Mouse (Mus musculus): Measurements from ENCODE around the gene Gm49387. TPM values are rescaled to one million over a fixed set of nuclear protein-coding genes. Genes with fewer than 3 reads are reported as not detected.

The Gm49387 gene
- polyA plus RNA-seq, 1 experiment = not detected

DNA sequence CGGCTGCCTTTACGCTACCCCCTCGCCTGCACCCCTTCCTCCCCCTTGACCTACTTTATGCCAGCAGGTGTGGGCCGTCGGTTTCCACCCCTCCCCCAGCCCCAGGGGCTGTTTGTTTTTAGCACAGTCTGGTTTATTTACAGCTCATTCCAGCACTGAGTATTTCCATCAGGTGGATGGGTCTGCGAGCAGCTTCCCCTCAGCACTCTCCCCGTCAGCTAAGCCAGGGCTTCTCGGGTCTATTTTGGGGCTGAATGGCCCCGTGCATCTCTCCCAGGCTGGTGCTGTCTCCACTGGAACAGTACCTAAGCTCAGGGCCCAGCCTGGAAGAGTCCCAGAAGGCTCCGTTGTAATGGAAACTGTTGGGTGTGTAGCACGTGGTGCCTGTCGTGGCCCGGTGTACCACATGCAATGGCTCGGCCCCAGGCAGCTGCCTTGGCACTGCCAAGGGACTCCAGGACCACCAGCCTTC is 84.7 kb downstream of the Gm49387 start:
- no peak overlapping the region for H3K27ac ChIP-seq (ENCODE audit: insufficient read depth, low read depth, low read length)
- TF ChIP-seq POLR2A (IDR thresholded peaks at IDR 0.05; ENCODE audit: borderline replicate concordance, low read depth, low read length) = no peak
- TF ChIP-seq CTCF (IDR thresholded peaks at IDR 0.05; ENCODE audit: low read depth, low read length) = no peak
- no peak overlapping the region for H3K4me3 ChIP-seq (ENCODE audit: insufficient read depth, low read length)
- H3K4me1 ChIP-seq (ENCODE audit: control insufficient read depth, insufficient read depth, low read length) = no peaks in the 10 kb centered on the region

DNA sequence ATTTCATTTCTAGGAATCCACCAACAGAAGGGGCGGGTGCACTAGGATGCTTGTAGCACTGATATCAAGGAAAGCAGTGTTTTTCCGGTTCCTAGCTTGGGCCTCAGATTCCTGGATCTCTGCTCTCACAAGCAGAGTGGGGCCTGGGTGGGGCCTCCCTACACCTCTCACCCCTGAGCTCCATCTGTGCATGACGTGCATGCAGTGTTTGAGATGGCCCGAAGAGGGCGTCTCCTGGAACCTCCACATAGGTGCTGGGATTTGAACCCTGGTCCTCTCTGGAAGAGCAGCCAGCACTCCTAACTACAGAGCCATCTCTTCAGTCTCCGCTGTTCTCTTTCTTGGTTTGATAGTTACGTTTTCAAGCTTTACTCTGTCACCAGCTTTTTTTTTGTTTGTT is 85.7 kb downstream of the Gm49387 start:
- H3K4me1 ChIP-seq (ENCODE audit: control insufficient read depth, insufficient read depth, low read length) = 0 out of 2 replicates have a peak, but pooled peaks cover 3% of the 10 kb centered on the region
- H3K4me3 ChIP-seq (ENCODE audit: insufficient read depth, low read length) = no peak overlapping the region
- no peak for TF ChIP-seq POLR2A (IDR thresholded peaks at IDR 0.05; ENCODE audit: borderline replicate concordance, low read depth, low read length)
- no peak for TF ChIP-seq CTCF (IDR thresholded peaks at IDR 0.05; ENCODE audit: low read depth, low read length)
- no peak overlapping the region for H3K27ac ChIP-seq (ENCODE audit: insufficient read depth, low read depth, low read length)

DNA sequence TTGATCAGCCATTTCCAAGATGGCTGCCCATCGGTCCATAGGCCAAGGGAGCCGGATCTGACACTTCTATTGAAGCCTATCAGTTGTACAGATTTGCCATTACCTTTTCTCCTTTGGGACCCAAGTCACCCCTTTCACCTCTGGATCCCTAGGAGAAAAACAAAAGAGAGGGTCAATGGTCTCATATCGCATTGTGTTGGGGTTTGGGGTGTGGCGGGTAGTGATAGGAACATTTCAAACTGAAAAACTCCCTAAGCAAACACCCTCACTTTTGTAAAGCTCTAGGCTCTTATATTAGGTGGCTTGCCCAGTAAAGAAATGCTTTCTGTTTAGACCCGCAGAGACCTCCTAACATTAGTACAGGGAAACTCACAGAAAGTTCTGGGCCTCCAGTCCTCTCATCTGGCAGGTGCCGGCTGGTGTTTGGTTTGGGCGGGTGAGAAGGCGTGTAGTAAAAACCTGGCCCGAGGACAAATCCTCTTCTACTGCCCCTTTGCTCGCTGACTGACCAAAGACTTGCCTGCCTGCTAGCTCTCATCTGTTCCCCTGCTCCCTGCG is 96.7 kb downstream of the Gm49387 start:
- no peak for TF ChIP-seq CTCF (IDR thresholded peaks at IDR 0.05; ENCODE audit: low read depth, low read length)
- no peak for TF ChIP-seq POLR2A (IDR thresholded peaks at IDR 0.05; ENCODE audit: borderline replicate concordance, low read depth, low read length)
- Histone ChIP-seq H3K4me3 (ENCODE audit: insufficient read depth, low read length) (no peak overlapping the region), H3K4me1 (ENCODE audit: control insufficient read depth, insufficient read depth, low read length) (peaks cover 3% of the 10 kb centered on the region; the same call in 1 of the 2 replicates), H3K27ac (ENCODE audit: insufficient read depth, low read depth, low read length) (no peak overlapping the region)

DNA sequence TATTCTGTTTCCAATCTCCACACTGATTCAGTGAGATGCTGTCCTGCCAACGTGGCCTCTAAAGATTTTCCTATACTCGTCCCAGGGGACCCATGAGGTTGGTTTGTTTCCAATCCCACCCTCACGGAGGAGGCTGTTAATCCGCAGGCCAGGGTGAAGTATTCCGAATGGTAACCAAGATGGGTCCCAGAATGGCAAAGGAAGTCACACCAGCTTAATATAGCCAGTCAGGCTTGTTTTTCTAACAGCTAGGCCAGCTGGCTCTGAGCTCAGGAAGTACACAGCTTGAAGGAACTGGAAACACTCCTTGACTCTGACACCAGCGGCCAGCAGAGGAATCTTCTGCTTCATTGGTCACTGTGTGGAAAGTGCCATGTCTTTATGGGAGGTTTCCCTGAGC is 103.4 kb downstream of the Gm49387 start:
- H3K4me1 ChIP-seq (ENCODE audit: control insufficient read depth, insufficient read depth, low read length) = peaks cover 21% of the 10 kb centered on the region
- no peak for TF ChIP-seq POLR2A (IDR thresholded peaks at IDR 0.05; ENCODE audit: borderline replicate concordance, low read depth, low read length)
- no peak for TF ChIP-seq CTCF (IDR thresholded peaks at IDR 0.05; ENCODE audit: low read depth, low read length)
- no peak overlapping the region for H3K27ac ChIP-seq (ENCODE audit: insufficient read depth, low read depth, low read length)
- no peak overlapping the region for H3K4me3 ChIP-seq (ENCODE audit: insufficient read depth, low read length)

DNA sequence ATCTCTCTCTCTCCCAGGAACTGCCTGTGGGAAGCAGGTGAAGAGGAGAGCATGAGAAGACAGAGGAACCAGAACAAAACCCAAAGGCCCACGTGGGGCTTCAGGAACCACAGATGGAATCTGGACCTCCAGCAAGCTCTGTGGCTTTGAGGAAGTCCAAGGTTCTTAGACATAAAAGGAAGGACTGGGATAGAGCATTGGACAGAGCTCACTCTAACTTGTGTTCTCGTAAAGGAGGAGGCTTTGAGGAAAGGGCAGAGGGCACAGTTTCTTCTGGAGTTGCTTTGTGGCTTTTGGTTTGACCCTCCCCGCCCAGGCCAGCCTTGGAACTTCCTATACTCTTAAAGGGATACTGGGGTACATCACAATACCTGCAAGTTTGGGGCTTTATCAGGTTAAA is 108.0 kb downstream of the Gm49387 start:
- Histone ChIP-seq H3K27ac (ENCODE audit: insufficient read depth, low read depth, low read length) (no peak overlapping the region), H3K4me1 (ENCODE audit: control insufficient read depth, insufficient read depth, low read length) (peaks cover 22% of the 10 kb centered on the region), H3K4me3 (ENCODE audit: insufficient read depth, low read length) (no peak overlapping the region)
- TF ChIP-seq POLR2A (IDR thresholded peaks at IDR 0.05; ENCODE audit: borderline replicate concordance, low read depth, low read length) (no peak), CTCF (IDR thresholded peaks at IDR 0.05; ENCODE audit: low read depth, low read length) (no peak)

DNA sequence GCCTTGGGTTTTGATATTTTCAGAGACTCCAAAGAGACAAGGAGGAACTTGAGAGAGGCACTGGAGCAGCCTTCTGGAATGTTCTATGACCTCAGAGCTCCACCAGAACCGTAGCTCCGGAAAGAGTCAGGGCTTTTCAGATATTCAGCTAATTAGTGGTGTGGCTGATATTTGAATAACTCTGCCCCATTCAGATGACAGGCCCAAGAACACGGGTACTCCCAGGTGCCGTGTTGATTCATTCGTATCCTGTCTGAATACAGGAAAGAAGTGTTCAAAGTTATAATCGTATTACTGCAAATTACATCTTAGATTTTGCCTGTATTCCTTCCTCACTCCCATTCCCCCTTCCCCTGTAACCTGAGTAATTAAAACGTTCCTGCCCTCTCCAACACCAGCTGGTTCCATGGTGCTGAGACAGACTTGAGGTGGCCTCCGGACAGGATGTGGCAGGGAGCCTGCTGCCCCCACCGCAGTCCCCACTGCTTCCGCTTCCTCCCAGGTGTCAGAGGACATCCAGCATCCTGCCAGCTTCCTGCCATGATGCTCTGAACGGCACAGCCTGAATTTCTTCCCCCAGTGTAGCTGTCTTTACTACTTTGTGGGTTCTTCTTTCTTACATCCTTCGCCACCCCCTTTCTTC is 109.1 kb downstream of the Gm49387 start:
- H3K4me3 ChIP-seq (ENCODE audit: insufficient read depth, low read length) = no peak overlapping the region
- no peak overlapping the region for H3K27ac ChIP-seq (ENCODE audit: insufficient read depth, low read depth, low read length)
- peaks cover 16% of the 10 kb centered on the region for H3K4me1 ChIP-seq (ENCODE audit: control insufficient read depth, insufficient read depth, low read length)
- TF ChIP-seq CTCF (IDR thresholded peaks at IDR 0.05; ENCODE audit: low read depth, low read length) = no peak

DNA sequence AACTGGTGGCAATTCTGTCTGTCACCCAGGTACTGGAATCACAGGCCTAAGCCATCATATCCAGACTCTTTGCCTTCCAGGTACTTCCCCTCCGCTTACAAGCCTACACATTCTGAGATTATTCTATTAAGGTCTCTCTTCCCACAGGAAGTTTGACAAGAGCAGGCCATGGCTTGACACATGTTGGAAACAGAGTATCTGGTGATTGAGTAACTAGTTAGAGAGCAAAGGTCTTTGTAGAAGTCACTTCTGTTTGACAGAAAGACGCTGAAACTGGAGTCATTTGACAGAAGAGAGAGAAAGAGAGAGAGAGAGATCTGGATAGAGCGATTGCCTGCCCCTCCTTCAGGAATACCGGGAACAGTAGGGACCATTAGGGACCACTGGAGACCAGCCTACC is 109.8 kb downstream of the Gm49387 start:
- Histone ChIP-seq H3K27ac (ENCODE audit: insufficient read depth, low read depth, low read length) (no peak overlapping the region), H3K4me1 (ENCODE audit: control insufficient read depth, insufficient read depth, low read length) (peaks cover 16% of the 10 kb centered on the region), H3K4me3 (ENCODE audit: insufficient read depth, low read length) (no peak overlapping the region)
- no peak for TF ChIP-seq POLR2A (IDR thresholded peaks at IDR 0.05; ENCODE audit: borderline replicate concordance, low read depth, low read length)
- TF ChIP-seq CTCF (IDR thresholded peaks at IDR 0.05; ENCODE audit: low read depth, low read length) = no peak

DNA sequence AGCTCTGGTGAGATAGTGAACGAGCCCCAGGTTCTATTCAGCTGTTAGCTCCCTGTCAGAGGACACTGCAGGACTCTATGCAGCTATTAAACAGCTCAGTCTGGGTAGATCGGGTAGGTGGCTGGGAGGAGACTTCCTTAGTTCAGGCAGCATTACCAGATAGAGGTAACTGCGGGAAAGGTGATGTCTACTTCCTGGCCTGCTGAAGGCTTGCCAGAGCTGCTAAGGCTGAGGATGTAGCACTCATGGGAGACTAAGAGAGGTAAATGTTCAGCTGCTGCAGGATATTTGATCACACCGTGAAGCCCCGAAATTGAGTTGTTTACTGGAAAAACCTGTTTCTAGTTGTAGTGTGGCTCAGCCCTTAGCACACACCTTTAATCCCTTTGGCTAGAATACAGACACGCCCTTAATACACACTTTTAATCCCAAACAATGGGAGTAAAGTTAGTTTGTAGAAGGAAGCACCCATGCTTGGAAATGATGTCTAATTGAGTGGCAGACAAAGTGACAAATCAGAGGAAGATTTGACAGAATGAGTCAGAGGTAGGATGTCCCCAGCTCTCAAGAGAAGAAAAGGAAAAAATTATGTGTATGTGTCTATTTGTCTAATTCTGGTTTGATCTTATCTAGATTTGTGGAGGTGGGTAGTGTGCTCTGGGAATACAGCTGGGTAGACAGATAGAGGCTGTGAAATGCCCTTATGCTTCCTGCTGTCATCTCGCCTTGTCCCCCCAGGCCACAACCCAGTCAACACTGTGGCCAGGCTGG is 115.5 kb downstream of the Gm49387 start:
- no peak for TF ChIP-seq CTCF (IDR thresholded peaks at IDR 0.05; ENCODE audit: low read depth, low read length)
- no peak for TF ChIP-seq POLR2A (IDR thresholded peaks at IDR 0.05; ENCODE audit: borderline replicate concordance, low read depth, low read length)
- Histone ChIP-seq H3K27ac (ENCODE audit: insufficient read depth, low read depth, low read length) (no peak overlapping the region), H3K4me3 (ENCODE audit: insufficient read depth, low read length) (no peak overlapping the region)

DNA sequence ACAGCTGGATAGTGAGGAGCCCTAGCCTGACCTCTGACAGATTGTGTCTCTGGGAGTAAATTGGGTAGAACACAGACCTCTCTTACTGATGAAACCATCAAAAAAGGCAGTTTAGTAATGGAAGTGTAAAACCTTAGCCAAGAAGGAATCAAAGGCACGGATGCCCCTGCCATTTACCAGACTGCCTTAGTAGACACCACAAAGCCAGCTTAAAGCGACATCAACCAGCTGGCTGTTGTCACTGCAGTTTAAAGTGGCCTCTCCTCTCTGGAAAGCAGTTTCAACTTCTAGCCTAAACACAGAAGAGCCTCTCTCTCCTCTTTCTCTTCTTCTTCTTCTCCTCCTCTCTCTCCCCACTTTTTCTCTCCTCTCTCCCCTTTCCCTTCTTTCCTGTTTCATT is 119.4 kb downstream of the Gm49387 start:
- TF ChIP-seq POLR2A (IDR thresholded peaks at IDR 0.05; ENCODE audit: borderline replicate concordance, low read depth, low read length) (no peak), CTCF (IDR thresholded peaks at IDR 0.05; ENCODE audit: low read depth, low read length) (no peak)
- H3K4me3 ChIP-seq (ENCODE audit: insufficient read depth, low read length) = no peak overlapping the region
- no peaks in the 10 kb centered on the region for H3K4me1 ChIP-seq (ENCODE audit: control insufficient read depth, insufficient read depth, low read length)
- H3K27ac ChIP-seq (ENCODE audit: insufficient read depth, low read depth, low read length) = no peak overlapping the region

More for the DNA sequence above, 115.5 kb downstream of the Gm49387 start:
- H3K4me1 ChIP-seq (ENCODE audit: control insufficient read depth, insufficient read depth, low read length) = no peaks in the 10 kb centered on the region

DNA sequence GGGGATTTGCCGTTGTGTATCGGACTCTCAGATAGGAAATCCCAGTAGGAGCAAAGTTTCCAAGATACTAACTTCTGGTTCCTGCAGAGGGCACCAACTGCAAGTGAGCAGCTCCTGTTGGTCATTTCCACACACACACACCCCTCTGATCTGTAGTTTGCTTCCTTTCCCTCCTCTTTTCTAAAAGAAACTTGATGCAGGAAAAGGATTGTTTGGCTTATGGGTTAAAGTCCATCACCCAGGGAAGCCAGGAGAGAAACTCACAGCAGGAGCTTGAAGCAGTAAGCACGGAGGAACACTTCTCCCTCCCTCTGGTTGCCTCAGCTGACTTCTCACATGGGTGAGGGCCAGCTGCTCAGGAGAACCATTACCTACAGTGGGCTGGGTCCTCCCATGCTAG is 121.5 kb downstream of the Gm49387 start:
- TF ChIP-seq POLR2A (IDR thresholded peaks at IDR 0.05; ENCODE audit: borderline replicate concordance, low read depth, low read length) (no peak), CTCF (IDR thresholded peaks at IDR 0.05; ENCODE audit: low read depth, low read length) (no peak)
- Histone ChIP-seq H3K27ac (ENCODE audit: insufficient read depth, low read depth, low read length) (no peak overlapping the region), H3K4me3 (ENCODE audit: insufficient read depth, low read length) (no peak overlapping the region), H3K4me1 (ENCODE audit: control insufficient read depth, insufficient read depth, low read length) (no peaks in the 10 kb centered on the region)
